Mouse (Mus musculus): ENCODE results near the gene Lzic. TPM values are rescaled to one million over a fixed set of nuclear protein-coding genes. Genes with fewer than 3 reads are reported as not detected.

Gene Lzic
- polyA plus RNA-seq, 1 experiment, result 8.0 TPM

- Histone ChIP-seq H3K4me3 (ENCODE audit: extremely low read depth, insufficient read depth, insufficient read length) (no peak overlapping the region), H3K27ac (ENCODE audit: insufficient read depth, low read length) (no peak overlapping the region), H3K36me3 (ENCODE audit: control insufficient read depth, insufficient read depth, low read length) (no peaks in the 10 kb centered on the region), H3K27me3 (ENCODE audit: control insufficient read depth, insufficient read depth, low read length) (no peaks in the 10 kb centered on the region), H3K4me1 (ENCODE audit: control insufficient read depth, insufficient read depth, insufficient read length) (no peaks in the 10 kb centered on the region; the same call in 1 of the 2 replicates)
- TF ChIP-seq POLR2A (IDR thresholded peaks at IDR 0.05; ENCODE audit: low read depth, low read length), result no peak
- TF ChIP-seq CTCF (IDR thresholded peaks at IDR 0.05; ENCODE audit: extremely low read depth, insufficient read depth, insufficient read length, insufficient replicate concordance), result no peak
- WGBS, result 24% methylated on average over 5 of the region's 5 CpGs
- DNase-seq (ENCODE audit: low read depth in 1 of 2, low spot score in 2 of 2), result peak in 1 of 2 experiments; percentile 23
These were observed 56.9 kb downstream of the Lzic start for GRCm38 (mm10) chr4:149541935-149542334.

GRCm38 (mm10) chr4:149542431-149542830 is 57.4 kb downstream of the Lzic start:
- H3K4me3 ChIP-seq (ENCODE audit: extremely low read depth, insufficient read depth, insufficient read length), result no peak overlapping the region
- no peaks in the 10 kb centered on the region; the same call in 1 of the 2 replicates for H3K4me1 ChIP-seq (ENCODE audit: control insufficient read depth, insufficient read depth, insufficient read length)
- no peaks in the 10 kb centered on the region for H3K27me3 ChIP-seq (ENCODE audit: control insufficient read depth, insufficient read depth, low read length)
- H3K27ac ChIP-seq (ENCODE audit: insufficient read depth, low read length), result no peak overlapping the region
- no peaks in the 10 kb centered on the region for H3K36me3 ChIP-seq (ENCODE audit: control insufficient read depth, insufficient read depth, low read length)
- 86% methylated on average over 12 of the region's 12 CpGs for WGBS
- no peak for DNase-seq (ENCODE audit: low read depth in 1 of 2, low spot score in 2 of 2)
- TF ChIP-seq POLR2A (IDR thresholded peaks at IDR 0.05; ENCODE audit: low read depth, low read length) (no peak), CTCF (IDR thresholded peaks at IDR 0.05; ENCODE audit: extremely low read depth, insufficient read depth, insufficient read length, insufficient replicate concordance) (no peak)

- no peaks in the 10 kb centered on the region for H3K27me3 ChIP-seq (ENCODE audit: control insufficient read depth, insufficient read depth, low read length)
- WGBS, result 51% methylated on average over 10 of the region's 10 CpGs
- peak; percentile 50 to 69 for DNase-seq (ENCODE audit: low read depth in 1 of 2, low spot score in 2 of 2)
- no peaks in the 10 kb centered on the region for H3K36me3 ChIP-seq (ENCODE audit: control insufficient read depth, insufficient read depth, low read length)
- H3K4me3 ChIP-seq (ENCODE audit: extremely low read depth, insufficient read depth, insufficient read length), result no peak overlapping the region
- no peak for TF ChIP-seq POLR2A (IDR thresholded peaks at IDR 0.05; ENCODE audit: low read depth, low read length)
- TF ChIP-seq CTCF (IDR thresholded peaks at IDR 0.05; ENCODE audit: extremely low read depth, insufficient read depth, insufficient read length, insufficient replicate concordance), result peak; percentile 83; the same call in 1 of the 2 replicates
- H3K27ac ChIP-seq (ENCODE audit: insufficient read depth, low read length), result no peak overlapping the region
- H3K4me1 ChIP-seq (ENCODE audit: control insufficient read depth, insufficient read depth, insufficient read length), result no peaks in the 10 kb centered on the region; the same call in 1 of the 2 replicates
These were observed 58.0 kb downstream of the Lzic start for GRCm38 (mm10) chr4:149542927-149543553.

GRCm38 (mm10) chr4:149544892-149545291 is 59.9 kb downstream of the Lzic start:
- Histone ChIP-seq H3K4me3 (ENCODE audit: extremely low read depth, insufficient read depth, insufficient read length) (no peak overlapping the region), H3K4me1 (ENCODE audit: control insufficient read depth, insufficient read depth, insufficient read length) (no peaks in the 10 kb centered on the region; the same call in 1 of the 2 replicates), H3K27me3 (ENCODE audit: control insufficient read depth, insufficient read depth, low read length) (no peaks in the 10 kb centered on the region), H3K36me3 (ENCODE audit: control insufficient read depth, insufficient read depth, low read length) (no peaks in the 10 kb centered on the region), H3K27ac (ENCODE audit: insufficient read depth, low read length) (no peak overlapping the region)
- TF ChIP-seq POLR2A (IDR thresholded peaks at IDR 0.05; ENCODE audit: low read depth, low read length) (no peak), CTCF (IDR thresholded peaks at IDR 0.05; ENCODE audit: extremely low read depth, insufficient read depth, insufficient read length, insufficient replicate concordance) (no peak)
- no peak for DNase-seq (ENCODE audit: low read depth in 1 of 2, low spot score in 2 of 2)
- 93% methylated on average over 8 of the region's 8 CpGs for WGBS

Other genes starting within 250 kb of the Lzic start
- gene Kif1b, start 177.5 kb upstream of the Lzic start, polyA plus RNA-seq (2012; rRNA removed), result 9.3 and 12.6 TPM in 2 replicates
- 36.6 and 46.2 TPM in 2 replicates for gene Ube4b, start 58.5 kb upstream of the Lzic start, polyA plus RNA-seq (2012; rRNA removed)
- gene Rbp7, start 30.3 kb upstream of the Lzic start, polyA plus RNA-seq (2012; rRNA removed), result not detected in 2 replicates
- gene Tmem274, start 7.9 kb upstream of the Lzic start, polyA plus RNA-seq (2012; rRNA removed), result not detected in 2 replicates
- 3.4 and 4.2 TPM in 2 replicates for gene Nmnat1, start within 50 bp of the Lzic start, polyA plus RNA-seq (2012; rRNA removed)
- 5.3 and 5.5 TPM in 2 replicates for gene Ctnnbip1, start 33.0 kb downstream of the Lzic start, polyA plus RNA-seq (2012; rRNA removed)
- gene Clstn1, start 101.2 kb downstream of the Lzic start, polyA plus RNA-seq (2012; rRNA removed), result 13.4 and 17.2 TPM in 2 replicates
- 104 and 124 TPM in 2 replicates for gene Pik3cd, start 217.3 kb downstream of the Lzic start, polyA plus RNA-seq (2012; rRNA removed)

Measured in spleen, adult 2 months (tissue).